Mouse (Mus musculus) neural tube, embryonic 12.5 days (tissue): ENCODE data around the gene Sdk2. TPM values are rescaled to one million over a fixed set of nuclear protein-coding genes. Genes with fewer than 3 reads are reported as not detected.
A peak's percentile ranks its signal among the peaks of the same experiment; 100 is the strongest.

ENCODE experiments used
- ATAC-seq: fragments of 200-750 bp; cut with Nextera tagmentation; 2 replicates; pipeline ENCODE4 v1.8.0; 2017; ENCODE audit warnings: low read depth, mild to moderate bottlenecking, moderate TSS enrichment, moderate library complexity; ENCODE audit not compliant: low FRiP score
- H3K27ac ChIP-seq: fragments of 300-500 bp; sonication (generic); 2 replicates; pipeline ENCODE4 v1.5.1; 2016
- H3K27me3 ChIP-seq: fragments of 300-500 bp; sonication (generic); replicated peaks from 2 replicates; pipeline ENCODE4 v1.6.1; 2016; ENCODE audit warnings: mild to moderate bottlenecking
- H3K36me3 ChIP-seq: fragments of 300-500 bp; sonication (generic); 2 replicates; pipeline ENCODE4 v1.6.1; 2016; ENCODE audit warnings: mild to moderate bottlenecking
- H3K4me1 ChIP-seq: fragments of 300-500 bp; sonication (generic); 2 replicates; pipeline ENCODE4 v1.6.1; 2016
- H3K4me2 ChIP-seq: fragments of 300-500 bp; sonication (generic); replicated peaks from 2 replicates; pipeline ENCODE4 v1.6.1; 2016; ENCODE audit warnings: mild to moderate bottlenecking
- H3K4me3 ChIP-seq: fragments of 300-500 bp; sonication (generic); 2 replicates; pipeline ENCODE4 v1.5.1; 2016
- H3K9ac ChIP-seq: fragments of 300-500 bp; sonication (generic); 2 replicates; pipeline ENCODE4 v1.6.1; 2016; ENCODE audit warnings: mild to moderate bottlenecking
- H3K9me3 ChIP-seq: fragments of 300-500 bp; sonication (generic); 2 replicates; pipeline ENCODE4 v1.6.1; 2016; ENCODE audit warnings: mild to moderate bottlenecking
- WGBS: fragments of 180-500 bp; shearing (Covaris S2); methylation state at CpG from one replicate; pipeline ENCODE4 v1.1.7; 2016; 5-methylcytosine and 5-hydroxymethylcytosine counted together
- polyA plus RNA-seq: library from polyadenylated mRNA; unstranded; fragments of >200 nt; fragmentation: Nextera tagmentation; extraction: Ambion mirVana; gene quantifications from 2 replicates; pipeline ENCODE4 v1.2.1, GENCODE M21; 2016

Gene Sdk2
- polyA plus RNA-seq, 1 experiment from 2014 or later: 7.1 TPM

DNA sequence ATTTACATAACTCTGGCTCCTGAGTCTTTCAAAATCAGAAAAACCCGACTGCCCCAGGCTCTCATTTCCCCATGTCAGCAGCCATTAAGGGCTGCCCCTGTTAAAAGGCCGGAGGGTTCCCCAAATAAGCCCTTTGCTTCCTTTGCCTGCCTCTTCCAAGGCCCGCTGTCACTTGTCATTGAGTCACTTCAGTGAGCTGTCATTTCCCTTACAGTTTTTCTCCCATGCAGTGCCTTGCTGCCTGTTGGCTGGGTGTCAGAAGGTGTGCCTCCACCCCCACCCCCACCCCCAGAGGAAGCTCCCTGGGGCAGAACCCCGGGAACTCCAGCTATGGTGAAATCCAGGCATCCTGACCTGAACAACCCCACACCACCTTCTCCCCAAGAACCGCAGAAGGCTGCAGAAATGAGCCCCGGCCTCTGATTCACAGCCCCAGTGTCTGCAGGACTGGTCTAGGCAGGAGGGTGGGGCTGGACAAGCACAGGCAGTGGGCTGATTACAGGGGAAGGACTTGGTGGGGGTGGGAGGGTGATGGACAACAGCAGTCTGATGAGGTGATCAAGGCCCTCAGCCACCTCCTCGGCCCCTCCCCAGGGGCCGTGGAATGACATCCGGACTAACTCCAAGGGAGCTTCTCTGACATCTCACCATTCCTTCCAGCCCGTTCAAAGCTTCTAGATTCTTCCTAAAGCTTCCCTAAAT is 300.4 kb downstream of the Sdk2 start:
- Histone ChIP-seq H3K9me3 (no peaks in the 10 kb centered on the region), H3K27ac (no peak overlapping the region), H3K4me1 (peaks cover 15% of the 10 kb centered on the region; the same call in 1 of the 2 replicates), H3K4me2 (no peak overlapping the region), H3K4me3 (no peak overlapping the region), H3K36me3 (no peaks in the 10 kb centered on the region), H3K27me3 (no peaks in the 10 kb centered on the region), H3K9ac (0 out of 2 replicates have a peak overlapping the region, but pooled peaks have one; percentile 21)
- ATAC-seq: no peak
- WGBS: 46% methylated on average over 10 of the region's 10 CpGs

GRCm38 (mm10) chr11:113764132-113764849 is 302.6 kb downstream of the Sdk2 start:
- 91% methylated on average over 6 of the region's 6 CpGs for WGBS
- ATAC-seq: no peak
- peaks cover 15% of the 10 kb centered on the region; the same call in 1 of the 2 replicates for H3K4me1 ChIP-seq
- H3K9me3 ChIP-seq: no peaks in the 10 kb centered on the region
- H3K27me3 ChIP-seq: no peaks in the 10 kb centered on the region
- no peak overlapping the region for H3K4me2 ChIP-seq
- no peak overlapping the region for H3K9ac ChIP-seq
- H3K4me3 ChIP-seq: no peak overlapping the region
- H3K27ac ChIP-seq: no peak overlapping the region
- no peaks in the 10 kb centered on the region for H3K36me3 ChIP-seq

DNA sequence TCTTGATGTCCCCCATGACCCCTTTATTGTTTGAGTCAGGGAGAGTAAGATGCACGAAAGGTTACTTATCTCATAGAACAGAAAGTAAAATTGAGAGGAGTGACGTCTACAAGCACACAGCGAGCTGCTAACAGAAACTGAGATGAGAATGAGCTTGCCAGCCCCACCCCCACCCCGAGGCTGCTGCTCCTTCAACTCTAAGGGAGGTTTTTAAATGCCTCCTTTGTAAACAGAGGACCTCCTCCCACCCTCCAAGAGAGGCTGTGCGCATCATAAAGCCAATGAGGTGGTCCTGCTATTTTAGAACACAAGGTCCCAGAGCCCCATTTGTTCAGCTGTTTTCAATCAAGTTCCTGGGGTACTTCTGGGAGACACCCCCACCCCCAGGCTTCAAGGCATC is 303.4 kb downstream of the Sdk2 start:
- peaks cover 15% of the 10 kb centered on the region; the same call in 1 of the 2 replicates for H3K4me1 ChIP-seq
- WGBS: 11% methylated on average over 5 of the region's 5 CpGs
- H3K4me3 ChIP-seq: no peak overlapping the region
- H3K9me3 ChIP-seq: no peaks in the 10 kb centered on the region
- no peak overlapping the region for H3K9ac ChIP-seq
- H3K27me3 ChIP-seq: no peaks in the 10 kb centered on the region
- ATAC-seq: no peak
- H3K27ac ChIP-seq: no peak overlapping the region
- H3K36me3 ChIP-seq: no peaks in the 10 kb centered on the region
- no peak overlapping the region; the same call in 1 of the 2 replicates for H3K4me2 ChIP-seq

DNA sequence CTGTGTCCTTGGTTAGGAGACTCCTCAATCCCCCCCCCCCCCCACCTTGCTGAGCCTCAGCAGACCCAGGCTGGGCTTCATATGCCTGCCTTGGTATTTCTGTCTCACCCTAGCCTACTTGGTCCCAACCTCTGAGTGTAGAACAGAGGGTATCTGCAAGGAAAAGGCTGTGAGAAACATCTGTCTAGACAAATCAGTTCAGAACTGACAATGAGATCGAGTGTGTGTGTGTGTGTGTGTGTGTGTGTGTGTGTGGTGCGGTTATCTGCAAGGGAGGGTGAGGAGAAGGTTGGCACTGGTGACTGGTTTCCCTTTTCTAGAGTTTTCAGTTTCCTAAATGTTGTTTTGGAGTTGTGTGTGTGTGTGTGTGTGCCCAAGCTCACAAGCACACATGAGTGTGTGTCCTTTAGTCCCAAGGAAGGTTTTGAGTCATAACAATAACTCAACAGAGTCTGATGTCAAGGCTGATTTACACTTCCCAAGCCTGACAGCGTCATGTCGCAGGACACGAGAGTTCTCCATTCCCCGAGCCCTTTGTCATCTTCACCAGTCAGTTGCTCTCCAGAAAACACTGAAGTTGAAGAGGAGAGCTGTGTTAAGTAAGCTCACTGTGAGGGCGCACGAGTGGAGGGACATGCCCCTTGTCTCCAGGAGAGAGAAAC is 304.6 kb downstream of the Sdk2 start:
- Histone ChIP-seq H3K36me3 (no peaks in the 10 kb centered on the region), H3K4me2 (no peak overlapping the region), H3K27ac (no peak overlapping the region), H3K9me3 (no peaks in the 10 kb centered on the region), H3K27me3 (no peaks in the 10 kb centered on the region), H3K4me1 (peaks cover 13% of the 10 kb centered on the region; the same call in 1 of the 2 replicates), H3K4me3 (no peak overlapping the region), H3K9ac (no peak overlapping the region)
- WGBS: 82% methylated on average over 8 of the region's 8 CpGs
- no peak for ATAC-seq

DNA sequence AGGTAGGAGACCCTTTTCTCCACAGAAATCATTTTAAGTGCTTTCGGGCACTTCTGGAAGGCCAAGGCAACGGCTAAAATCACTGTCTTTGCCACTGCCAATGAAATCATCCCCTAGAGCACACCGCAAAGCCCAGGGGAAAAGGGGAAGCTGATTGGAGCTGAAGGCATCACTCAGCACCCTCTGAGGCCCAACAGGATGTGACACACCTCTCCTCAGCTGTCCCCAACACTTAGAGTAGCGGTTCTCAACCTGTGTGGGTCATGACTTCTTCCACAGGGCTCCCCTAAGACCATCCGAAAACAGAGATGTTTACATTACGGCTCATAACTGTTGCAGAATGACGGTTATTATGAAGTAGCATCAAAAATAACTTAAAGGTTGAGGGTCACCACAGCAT is 305.2 kb downstream of the Sdk2 start:
- Histone ChIP-seq H3K36me3 (no peaks in the 10 kb centered on the region), H3K9ac (no peak overlapping the region), H3K27ac (no peak overlapping the region), H3K4me1 (peaks cover 12% of the 10 kb centered on the region; the same call in 1 of the 2 replicates), H3K4me2 (no peak overlapping the region), H3K9me3 (no peaks in the 10 kb centered on the region), H3K27me3 (no peaks in the 10 kb centered on the region), H3K4me3 (no peak overlapping the region)
- no peak for ATAC-seq
- WGBS: 93% methylated on average over 7 of the region's 7 CpGs

- ATAC-seq: no peak
- no peaks in the 10 kb centered on the region for H3K36me3 ChIP-seq
- no peak overlapping the region for H3K9ac ChIP-seq
- H3K27ac ChIP-seq: no peak overlapping the region
- H3K4me2 ChIP-seq: no peak overlapping the region
- 69% methylated on average over 7 of the region's 7 CpGs for WGBS
- H3K4me1 ChIP-seq: peaks cover 6% of the 10 kb centered on the region; the same call in 1 of the 2 replicates
- no peaks in the 10 kb centered on the region for H3K27me3 ChIP-seq
- H3K9me3 ChIP-seq: no peaks in the 10 kb centered on the region
- no peak overlapping the region for H3K4me3 ChIP-seq
Observed at GRCm38 (mm10) chr11:113760476-113760875, 306.4 kb downstream of the Sdk2 start.

GRCm38 (mm10) chr11:113758851-113759250 is 308.0 kb downstream of the Sdk2 start:
- H3K27ac ChIP-seq: no peak overlapping the region
- no peak overlapping the region for H3K4me3 ChIP-seq
- H3K36me3 ChIP-seq: no peaks in the 10 kb centered on the region
- no peaks in the 10 kb centered on the region for H3K9me3 ChIP-seq
- WGBS: 92% methylated on average over 5 of the region's 5 CpGs
- ATAC-seq: no peak
- H3K9ac ChIP-seq: no peak overlapping the region
- no peaks in the 10 kb centered on the region for H3K27me3 ChIP-seq
- peaks cover 5% of the 10 kb centered on the region; the same call in 1 of the 2 replicates for H3K4me1 ChIP-seq
- H3K4me2 ChIP-seq: no peak overlapping the region

GRCm38 (mm10) chr11:113756578-113756977 is 310.3 kb downstream of the Sdk2 start:
- no peak overlapping the region for H3K27ac ChIP-seq
- H3K4me3 ChIP-seq: no peak overlapping the region
- no peaks in the 10 kb centered on the region for H3K27me3 ChIP-seq
- no peak for ATAC-seq
- peaks cover 7% of the 10 kb centered on the region; the same call in 1 of the 2 replicates for H3K4me1 ChIP-seq
- H3K4me2 ChIP-seq: no peak overlapping the region
- H3K36me3 ChIP-seq: no peaks in the 10 kb centered on the region
- H3K9ac ChIP-seq: no peak overlapping the region
- no peaks in the 10 kb centered on the region for H3K9me3 ChIP-seq
- 95% methylated on average over 12 of the region's 12 CpGs for WGBS

GRCm38 (mm10) chr11:113755878-113756277 is 311.0 kb downstream of the Sdk2 start:
- WGBS: 92% methylated on average over 14 of the region's 14 CpGs
- H3K4me1 ChIP-seq: peaks cover 7% of the 10 kb centered on the region; the same call in 1 of the 2 replicates
- no peak for ATAC-seq

DNA sequence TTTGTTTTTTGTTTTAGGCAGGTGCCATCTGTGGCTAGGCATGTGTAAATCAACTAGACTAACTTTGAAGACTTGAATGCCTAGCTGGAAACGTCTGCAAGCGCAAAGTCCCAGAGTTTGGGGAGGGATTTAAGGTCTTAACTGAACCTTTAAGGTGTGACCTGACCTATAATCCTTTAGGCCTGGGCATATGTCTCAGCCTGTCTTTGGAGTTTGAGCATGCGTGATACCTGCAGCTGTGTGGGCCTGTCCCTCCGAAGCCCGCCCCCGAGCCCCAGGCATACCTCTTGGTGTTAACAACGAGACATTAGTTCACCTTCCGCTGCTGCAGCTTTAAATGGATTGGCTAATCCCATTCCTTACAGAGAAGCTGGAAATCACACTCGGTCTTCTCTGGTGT is 312.0 kb downstream of the Sdk2 start:
- Histone ChIP-seq H3K9ac (no peak overlapping the region), H3K36me3 (no peaks in the 10 kb centered on the region), H3K9me3 (no peaks in the 10 kb centered on the region), H3K27me3 (no peaks in the 10 kb centered on the region), H3K4me3 (no peak overlapping the region), H3K4me2 (no peak overlapping the region), H3K27ac (no peak overlapping the region), H3K4me1 (peaks cover 12% of the 10 kb centered on the region)
- ATAC-seq: no peak
- 49% methylated on average over 9 of the region's 9 CpGs for WGBS

More at GRCm38 (mm10) chr11:113755878-113756277, 311.0 kb downstream of the Sdk2 start:
- H3K27me3 ChIP-seq: no peaks in the 10 kb centered on the region
- H3K4me3 ChIP-seq: no peak overlapping the region
- H3K27ac ChIP-seq: no peak overlapping the region
- no peak overlapping the region for H3K4me2 ChIP-seq
- no peaks in the 10 kb centered on the region for H3K36me3 ChIP-seq
- H3K9ac ChIP-seq: no peak overlapping the region
- H3K9me3 ChIP-seq: no peaks in the 10 kb centered on the region

GRCm38 (mm10) chr11:113752685-113753430 is 314.0 kb downstream of the Sdk2 start:
- H3K4me3 ChIP-seq: no peak overlapping the region; the same call in 1 of the 2 replicates
- peak overlapping the region; percentile 74; the same call in 1 of the 2 replicates for H3K4me2 ChIP-seq
- H3K27ac ChIP-seq: no peak overlapping the region
- peaks cover 32% of the 10 kb centered on the region for H3K4me1 ChIP-seq
- no peak for ATAC-seq
- WGBS: 95% methylated on average over 10 of the region's 10 CpGs
- H3K9me3 ChIP-seq: no peaks in the 10 kb centered on the region
- no peaks in the 10 kb centered on the region for H3K27me3 ChIP-seq
- no peak overlapping the region for H3K9ac ChIP-seq
- peaks cover 7% of the 10 kb centered on the region; the same call in 1 of the 2 replicates for H3K36me3 ChIP-seq
